Mouse (Mus musculus): Measurements from ENCODE around the gene Fam185a.

DNA sequence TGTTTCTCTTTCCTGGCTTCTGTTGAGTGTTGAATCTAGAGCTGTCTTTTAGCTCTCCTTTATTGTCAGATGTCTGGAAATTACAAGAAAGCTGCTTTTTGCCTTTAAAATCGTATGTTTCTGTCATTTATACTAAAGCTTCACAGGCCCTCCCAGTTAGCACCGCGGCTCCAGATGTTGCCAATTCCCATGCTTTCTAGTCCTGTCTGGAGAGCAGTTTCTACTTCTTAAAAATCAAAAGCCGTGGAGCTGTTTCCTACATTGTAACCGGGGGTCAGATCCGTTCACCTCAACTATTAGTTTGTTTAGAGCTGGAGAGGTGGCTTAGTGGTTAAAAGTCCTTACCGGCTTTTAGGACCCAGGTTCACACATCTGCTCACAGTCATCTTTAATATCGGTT lies 58.5 kb downstream of the Fam185a start:
- TF ChIP-seq CTCF (IDR thresholded peaks at IDR 0.05; ENCODE audit: low read depth, low read length) = no peak
- TF ChIP-seq POLR2A (IDR thresholded peaks at IDR 0.05; ENCODE audit: borderline replicate concordance, low read depth, low read length) = no peak

Measured in bone marrow macrophage, adult 2 months (primary cell).